Mouse (Mus musculus): ENCODE measurements around the gene Psma5. TPM values are rescaled to one million over a fixed set of nuclear protein-coding genes. Genes with fewer than 3 reads are reported as not detected.
A peak's percentile ranks its signal among the peaks of the same experiment; 100 is the strongest.

Psma5 gene
- total RNA-seq, 2 experiments from 2014 or later, result 90.7 to 94.6 TPM

DNA sequence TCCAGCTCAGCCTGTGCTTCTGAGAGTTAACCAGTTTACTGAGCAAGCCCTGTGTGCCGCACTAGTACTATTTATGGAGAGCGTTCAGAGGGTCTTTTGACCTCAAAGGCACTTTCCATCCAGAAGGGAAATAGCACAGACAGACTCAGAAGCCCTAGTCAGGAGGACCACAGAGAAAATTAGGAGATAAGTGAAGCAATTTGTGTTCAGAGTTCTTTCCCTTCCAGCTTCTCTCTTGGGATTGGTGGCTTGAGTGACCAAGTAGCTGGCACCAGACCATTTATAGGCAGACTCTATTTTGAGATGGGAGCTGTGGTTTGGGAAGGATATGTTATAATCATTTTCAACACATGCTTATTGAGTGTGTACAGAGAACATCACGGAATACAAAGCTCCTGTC lies 49.7 kb downstream of the Psma5 start:
- no peak for DNase-seq

GRCm38 (mm10) chr3:108307485-108307884 lies 50.8 kb downstream of the Psma5 start:
- no peak for DNase-seq

DNA sequence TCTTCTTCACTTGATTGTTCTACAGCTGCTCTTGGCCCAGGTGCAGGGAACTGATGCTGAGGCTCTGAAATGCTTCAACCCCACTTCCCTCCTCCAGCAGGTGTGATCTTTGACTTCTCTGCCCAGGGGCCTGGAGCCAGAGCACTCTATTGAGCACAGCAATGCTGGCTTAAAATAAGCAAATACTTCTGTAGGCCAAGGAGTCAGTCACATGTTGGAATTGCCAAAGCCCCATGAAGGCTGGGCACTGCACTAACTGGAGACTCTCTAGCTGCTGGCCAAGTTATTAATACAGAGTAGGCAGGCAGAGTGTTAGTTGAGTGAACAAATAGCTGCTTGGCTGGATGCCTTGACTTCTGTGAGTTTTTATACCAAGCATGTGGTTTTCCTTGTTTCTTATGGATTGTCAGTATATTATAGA lies 54.2 kb downstream of the Psma5 start:
- DNase-seq, result peak; percentile 45

DNA sequence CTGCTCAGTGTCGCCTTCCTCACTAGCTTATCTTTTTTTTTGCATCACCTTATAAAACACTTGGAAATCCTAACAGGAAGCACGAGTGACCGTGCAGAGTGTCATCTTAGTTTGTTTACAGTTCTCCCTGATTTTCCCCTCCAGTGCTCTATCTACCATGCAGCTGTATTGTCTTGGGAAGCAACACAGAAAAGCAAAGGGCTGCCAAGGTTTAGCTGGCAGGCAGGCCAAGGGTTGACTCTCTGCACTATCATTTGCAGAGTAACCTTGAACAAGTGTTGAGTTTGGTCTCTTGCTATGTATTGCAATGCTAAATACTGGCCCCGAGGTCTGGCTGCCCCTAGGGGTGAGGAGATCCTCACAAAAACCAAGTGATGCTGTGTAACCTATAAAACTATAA lies 55.0 kb downstream of the Psma5 start:
- DNase-seq, result peak; percentile 54

DNA sequence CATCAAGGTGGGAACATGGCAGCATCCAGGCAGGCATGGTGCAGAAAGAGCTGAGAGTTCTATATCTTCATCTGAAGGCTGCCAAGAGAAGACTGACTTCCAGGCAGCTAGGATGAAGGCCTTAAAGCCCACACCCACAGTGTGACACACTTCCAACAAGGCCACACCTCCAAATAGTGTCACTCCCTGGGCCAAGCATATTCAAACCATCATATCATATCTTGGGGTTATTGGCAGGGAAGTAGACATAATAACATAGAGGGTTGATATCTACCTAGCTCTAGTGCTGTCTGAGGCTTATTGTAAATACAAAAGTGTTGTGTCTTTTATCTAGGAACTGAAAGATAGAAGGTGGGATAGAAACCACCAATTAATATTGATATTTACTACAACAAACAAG lies 55.7 kb downstream of the Psma5 start:
- no peak for DNase-seq

GRCm38 (mm10) chr3:108313138-108313537 lies 56.4 kb downstream of the Psma5 start:
- no peak for DNase-seq

- peak; percentile 52 for DNase-seq
These were observed 57.4 kb downstream of the Psma5 start for GRCm38 (mm10) chr3:108314038-108314675.

DNA sequence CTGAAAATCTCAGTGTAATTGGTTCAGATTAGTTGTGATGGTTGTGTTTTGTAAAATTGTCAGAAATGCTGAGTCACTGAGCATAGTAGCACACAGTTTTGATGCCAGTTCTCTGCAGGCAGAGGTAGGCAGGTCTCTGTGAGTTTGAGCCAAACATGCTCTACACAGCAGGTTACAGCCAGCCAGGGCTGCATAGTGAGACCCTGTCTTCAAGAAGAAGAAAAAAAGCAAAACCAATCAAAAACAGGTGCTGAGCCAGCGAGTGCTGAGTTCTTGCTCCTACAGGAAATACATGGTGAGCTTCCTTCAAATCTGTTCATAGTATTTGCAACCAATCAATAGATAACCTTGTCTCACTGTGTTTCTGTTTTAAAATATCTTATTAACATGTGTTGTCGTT lies 61.8 kb downstream of the Psma5 start:
- no peak for DNase-seq

GRCm38 (mm10) chr3:108321671-108322070 lies 64.9 kb downstream of the Psma5 start:
- no peak for DNase-seq

DNA sequence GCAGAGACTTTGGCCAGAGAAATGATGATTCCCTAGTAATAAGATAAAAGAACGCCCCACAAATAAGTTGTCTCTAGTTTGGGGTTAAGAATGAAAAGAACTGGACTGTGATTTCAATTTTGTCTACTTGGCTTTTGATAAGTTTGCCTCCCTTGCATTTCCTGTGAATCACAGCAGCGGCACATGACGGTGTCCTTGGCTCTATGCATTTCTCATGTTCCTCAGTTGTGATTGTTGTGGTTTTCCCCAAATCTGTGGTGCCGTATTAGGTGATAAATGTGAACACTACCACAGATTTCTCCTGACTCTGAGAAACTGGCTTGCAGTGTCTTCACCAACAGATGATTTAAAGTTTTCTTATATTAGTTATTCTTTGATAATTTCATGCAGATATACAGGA lies 65.4 kb downstream of the Psma5 start:
- no peak for DNase-seq

DNA sequence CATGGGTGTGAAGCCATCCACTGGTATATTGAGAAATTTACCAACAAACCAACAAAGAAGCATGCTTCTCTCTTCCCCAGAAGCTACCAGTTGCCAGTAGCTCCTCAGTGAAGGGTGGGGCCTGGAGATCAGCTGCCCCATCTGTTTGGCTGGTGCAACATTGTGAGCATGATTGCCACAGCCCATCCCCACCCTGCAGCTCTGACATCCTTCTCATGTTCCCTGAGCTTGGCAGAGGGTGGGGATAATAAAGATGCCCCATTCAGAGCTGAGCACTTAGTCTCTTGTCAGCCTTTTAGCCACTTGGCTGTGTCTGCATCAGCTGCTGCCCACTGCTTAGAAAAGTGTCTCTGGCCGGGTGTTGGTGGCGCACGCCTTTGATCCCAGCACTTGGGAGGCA lies 66.2 kb downstream of the Psma5 start:
- DNase-seq, result no peak

- DNase-seq, result no peak
These were observed 68.1 kb downstream of the Psma5 start for GRCm38 (mm10) chr3:108324837-108325236.

- no peak for DNase-seq
These were observed 68.8 kb downstream of the Psma5 start for GRCm38 (mm10) chr3:108325521-108325920.

DNA sequence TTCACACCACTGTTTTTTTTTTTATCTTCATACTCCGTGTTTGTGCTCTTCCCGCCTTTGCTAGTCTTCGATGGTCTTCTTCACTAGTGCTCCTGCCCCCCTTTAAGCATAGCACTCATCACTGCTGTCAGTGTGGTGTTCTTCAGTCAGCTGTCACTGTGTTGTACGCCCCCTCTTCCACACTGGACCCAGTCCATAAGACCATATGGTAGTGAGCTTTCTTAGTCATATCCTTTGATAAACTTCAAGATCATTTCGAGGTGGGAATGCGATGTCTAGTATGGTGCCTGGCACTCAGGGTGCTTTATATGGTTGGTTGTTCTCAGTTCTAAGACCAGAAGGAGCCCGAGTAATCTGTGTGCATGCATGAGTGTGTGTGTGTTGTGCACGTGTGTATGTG lies 70.5 kb downstream of the Psma5 start:
- no peak for DNase-seq

GRCm38 (mm10) chr3:108327916-108328315 lies 71.2 kb downstream of the Psma5 start:
- DNase-seq, result peak; percentile 27

- DNase-seq, result peak; percentile 86
These were observed 71.7 kb downstream of the Psma5 start for GRCm38 (mm10) chr3:108328441-108328841.

Other genes starting within 250 kb of the Psma5 start
- gene Gstm1, start 239.0 kb upstream of the Psma5 start, total RNA-seq (2021), result 100 to 1,000 TPM; 131 to 144 TPM
- gene Gstm4, start 212.0 kb upstream of the Psma5 start, total RNA-seq (2021), result 10 to 100 TPM; 12.8 to 13.3 TPM
- 10 to 100 TPM; 79.3 to 92.2 TPM for gene Ampd2, start 170.3 kb upstream of the Psma5 start, total RNA-seq (2021)
- gene Gnat2, start 164.1 kb upstream of the Psma5 start, total RNA-seq (2021), result 1 to 10 TPM; 6.6 to 6.8 TPM
- gene Gnai3, start 110.8 kb upstream of the Psma5 start, total RNA-seq (2021), result 100 to 1,000 TPM; 101 to 113 TPM
- under 1 TPM; 0.15 to 0.48 TPM for gene Gpr61, start 102.0 kb upstream of the Psma5 start, total RNA-seq (2021)
- gene Amigo1, start 70.6 kb upstream of the Psma5 start, total RNA-seq (2021), result 10 to 100 TPM; 13.1 to 18.4 TPM
- gene Cyb561d1, start 55.7 kb upstream of the Psma5 start, total RNA-seq (2021), result 1 to 10 TPM; 6.6 to 6.9 TPM
- 10 to 100 TPM in 1 of 2 experiments, 1 to 10 TPM in 1; 7.6 to 10.1 TPM for gene Atxn7l2, start 46.0 kb upstream of the Psma5 start, total RNA-seq (2021)
- gene Sypl2, start 30.3 kb upstream of the Psma5 start, total RNA-seq (2021), result 10 to 100 TPM; 13.3 to 44.9 TPM
- 10 to 100 TPM; 46.1 to 48.8 TPM for gene Sort1, start 27.2 kb downstream of the Psma5 start, total RNA-seq (2021)
- not detected for gene Mybphl, start 108.0 kb downstream of the Psma5 start, total RNA-seq (2021)
- gene Psrc1, start 126.9 kb downstream of the Psma5 start, total RNA-seq (2021), result 1 to 10 TPM; 6.0 to 6.4 TPM
- 10 to 100 TPM; 11.1 to 12.1 TPM for gene Celsr2, start 158.6 kb downstream of the Psma5 start, total RNA-seq (2021)
- gene Sars, start 188.3 kb downstream of the Psma5 start, total RNA-seq (2021), result 100 to 1,000 TPM; 146 to 152 TPM

Data from adrenal gland, postnatal 10 days (tissue).